Mouse (Mus musculus): ENCODE data around the gene Ccdc163. TPM values are rescaled to one million over a fixed set of nuclear protein-coding genes. Genes with fewer than 3 reads are reported as not detected.

Ccdc163 gene
- polyA plus RNA-seq, 1 experiment from 2014 or later = 16.9 TPM

DNA sequence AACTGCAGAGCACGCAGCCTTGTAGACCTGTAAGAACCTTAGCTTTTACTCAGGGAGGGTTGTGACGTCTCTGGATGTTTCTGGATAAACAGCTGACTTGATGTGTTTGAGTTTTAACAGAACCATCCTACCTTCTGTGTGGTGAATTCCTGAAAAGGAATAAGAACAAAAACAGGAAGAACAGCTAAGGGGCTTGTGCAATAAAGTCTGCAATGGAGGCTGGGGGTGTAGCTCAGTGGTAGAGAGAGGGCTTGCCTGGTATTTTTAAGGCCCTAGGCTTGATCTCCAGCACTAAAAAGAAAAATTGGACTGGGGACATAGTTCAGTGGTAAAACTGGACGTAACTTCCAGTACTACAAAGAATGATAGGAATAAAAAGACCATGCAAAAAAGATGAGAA lies 68.8 kb downstream of the Ccdc163 start:
- Histone ChIP-seq H3K27me3 (replicated peaks; ENCODE audit: control insufficient read depth, insufficient read depth, low read length) (no peaks in the 10 kb centered on the region), H3K4me3 (ENCODE audit: low read depth, low read length) (no peak overlapping the region), H3K9ac (ENCODE audit: low read length) (no peak overlapping the region), H3K4me1 (ENCODE audit: control insufficient read depth, insufficient read depth, low read length) (no peaks in the 10 kb centered on the region), H3K9me3 (replicated peaks; ENCODE audit: control insufficient read depth, low read length) (no peaks in the 10 kb centered on the region), H3K4me2 (ENCODE audit: low read length) (no peak overlapping the region), H3K27ac (ENCODE audit: low read depth, low read length) (no peak overlapping the region), H3K36me3 (ENCODE audit: control insufficient read depth, insufficient read depth, low read length) (no peaks in the 10 kb centered on the region)
- 95% methylated on average over 3 of the region's 3 CpGs for WGBS
- ATAC-seq = no peak
- no peak for DNase-seq (ENCODE audit: low spot score)

DNA sequence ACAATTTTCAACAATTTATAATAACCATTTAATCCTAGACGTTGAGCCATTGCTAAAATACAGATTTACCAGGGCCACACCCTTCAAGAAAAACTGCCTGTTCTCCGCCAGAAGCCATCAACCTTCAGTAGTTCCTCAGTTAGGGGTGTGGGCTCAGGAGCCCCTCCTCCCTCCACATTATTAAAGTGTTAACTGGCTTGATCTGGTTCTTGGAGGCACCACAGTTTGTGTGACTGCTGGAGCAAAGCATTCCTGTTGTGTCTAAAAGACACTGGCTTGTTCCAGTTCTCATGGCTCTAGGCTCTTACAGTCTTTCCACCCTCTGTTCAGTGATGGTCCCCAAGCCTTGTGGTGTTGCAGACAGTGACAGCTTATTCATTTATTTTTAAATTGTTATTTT lies 72.2 kb downstream of the Ccdc163 start:
- WGBS = 79% methylated on average over 2 of the region's 2 CpGs
- no peak overlapping the region for H3K27ac ChIP-seq (ENCODE audit: low read depth, low read length)
- no peak for ATAC-seq

DNA sequence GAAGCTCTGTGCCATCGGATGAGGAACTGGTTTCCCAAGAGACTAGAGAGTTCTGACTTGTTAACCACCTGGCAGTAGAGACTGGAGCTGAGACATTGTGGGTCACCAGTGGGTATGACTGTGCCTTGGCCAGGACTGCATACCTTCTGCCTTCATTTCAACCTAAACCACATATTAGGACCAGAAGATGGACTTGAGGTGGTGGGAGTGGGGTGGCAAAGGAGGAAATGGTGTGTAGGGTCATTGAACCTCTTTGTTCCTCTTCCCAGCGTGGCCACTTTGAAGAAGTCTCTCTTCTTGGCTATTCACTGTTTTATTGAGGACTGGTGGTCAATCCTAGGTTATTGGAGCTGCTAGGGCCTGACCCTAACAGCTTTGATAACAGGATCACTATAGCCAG lies 73.1 kb downstream of the Ccdc163 start:
- Histone ChIP-seq H3K9ac (ENCODE audit: low read length) (no peak overlapping the region), H3K36me3 (ENCODE audit: control insufficient read depth, insufficient read depth, low read length) (no peaks in the 10 kb centered on the region)
- WGBS = 53% methylated on average over 2 of the region's 2 CpGs

More for the DNA sequence above, 72.2 kb downstream of the Ccdc163 start:
- Histone ChIP-seq H3K4me2 (ENCODE audit: low read length) (no peak overlapping the region), H3K9me3 (replicated peaks; ENCODE audit: control insufficient read depth, low read length) (no peaks in the 10 kb centered on the region), H3K4me3 (ENCODE audit: low read depth, low read length) (no peak overlapping the region), H3K27me3 (replicated peaks; ENCODE audit: control insufficient read depth, insufficient read depth, low read length) (no peaks in the 10 kb centered on the region), H3K9ac (ENCODE audit: low read length) (no peak overlapping the region), H3K4me1 (ENCODE audit: control insufficient read depth, insufficient read depth, low read length) (no peaks in the 10 kb centered on the region), H3K36me3 (ENCODE audit: control insufficient read depth, insufficient read depth, low read length) (no peaks in the 10 kb centered on the region)
- no peak for DNase-seq (ENCODE audit: low spot score)

DNA sequence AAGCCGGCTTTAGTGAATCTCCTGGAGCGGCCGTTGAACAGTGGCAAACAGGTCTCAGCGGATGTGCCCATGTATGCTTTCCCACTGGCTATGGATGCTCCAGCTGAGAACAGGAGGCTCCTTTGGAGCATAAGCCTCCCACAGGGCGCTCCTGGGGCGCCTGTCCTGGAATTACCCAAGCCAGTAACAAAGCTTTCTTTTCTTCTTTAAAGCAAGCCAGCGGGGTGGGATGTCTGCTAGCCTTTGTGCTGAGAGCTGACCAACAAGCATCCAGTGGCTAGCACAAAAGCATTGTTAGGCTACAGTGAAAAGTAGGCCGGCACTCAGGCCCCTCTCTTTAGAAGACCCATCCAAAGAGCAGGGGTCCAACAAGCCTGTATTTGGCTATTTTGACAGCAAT lies 73.9 kb downstream of the Ccdc163 start:
- H3K9ac ChIP-seq (ENCODE audit: low read length) = no peak overlapping the region
- no peak overlapping the region for H3K27ac ChIP-seq (ENCODE audit: low read depth, low read length)
- no peaks in the 10 kb centered on the region for H3K27me3 ChIP-seq (replicated peaks; ENCODE audit: control insufficient read depth, insufficient read depth, low read length)
- no peaks in the 10 kb centered on the region for H3K36me3 ChIP-seq (ENCODE audit: control insufficient read depth, insufficient read depth, low read length)
- no peak overlapping the region for H3K4me3 ChIP-seq (ENCODE audit: low read depth, low read length)
- no peaks in the 10 kb centered on the region for H3K9me3 ChIP-seq (replicated peaks; ENCODE audit: control insufficient read depth, low read length)
- H3K4me1 ChIP-seq (ENCODE audit: control insufficient read depth, insufficient read depth, low read length) = no peaks in the 10 kb centered on the region
- DNase-seq (ENCODE audit: low spot score) = no peak
- H3K4me2 ChIP-seq (ENCODE audit: low read length) = no peak overlapping the region
- 8% methylated on average over 8 of the region's 8 CpGs for WGBS
- no peak for ATAC-seq

More for the DNA sequence above, 73.1 kb downstream of the Ccdc163 start:
- no peaks in the 10 kb centered on the region for H3K9me3 ChIP-seq (replicated peaks; ENCODE audit: control insufficient read depth, low read length)
- no peak overlapping the region for H3K4me3 ChIP-seq (ENCODE audit: low read depth, low read length)
- ATAC-seq = no peak
- no peak overlapping the region for H3K4me2 ChIP-seq (ENCODE audit: low read length)
- DNase-seq (ENCODE audit: low spot score) = no peak
- H3K4me1 ChIP-seq (ENCODE audit: control insufficient read depth, insufficient read depth, low read length) = no peaks in the 10 kb centered on the region
- no peak overlapping the region for H3K27ac ChIP-seq (ENCODE audit: low read depth, low read length)
- no peaks in the 10 kb centered on the region for H3K27me3 ChIP-seq (replicated peaks; ENCODE audit: control insufficient read depth, insufficient read depth, low read length)

DNA sequence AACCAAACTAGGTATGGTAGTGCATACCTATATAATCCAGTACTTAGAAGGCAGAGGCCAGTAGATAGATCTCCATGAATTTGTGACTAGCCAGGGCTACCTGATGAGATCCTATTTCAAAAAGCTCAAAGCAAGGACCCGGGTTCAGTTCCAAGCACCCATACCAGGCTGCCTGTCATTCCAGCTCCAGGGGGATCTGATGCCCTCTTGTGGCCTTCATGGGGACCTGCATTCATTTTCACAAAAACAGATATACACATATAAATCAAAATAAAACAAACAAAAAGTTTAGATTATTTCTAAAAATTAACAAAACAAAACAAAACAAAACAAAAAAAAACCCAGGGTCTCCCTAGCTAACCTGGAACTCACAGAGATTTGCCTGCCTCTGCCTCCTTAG lies 78.3 kb downstream of the Ccdc163 start:
- ATAC-seq = no peak
- H3K9ac ChIP-seq (ENCODE audit: low read length) = no peak overlapping the region
- H3K4me1 ChIP-seq (ENCODE audit: control insufficient read depth, insufficient read depth, low read length) = no peaks in the 10 kb centered on the region
- no peaks in the 10 kb centered on the region for H3K27me3 ChIP-seq (replicated peaks; ENCODE audit: control insufficient read depth, insufficient read depth, low read length)
- no peak overlapping the region for H3K4me2 ChIP-seq (ENCODE audit: low read length)
- H3K9me3 ChIP-seq (replicated peaks; ENCODE audit: control insufficient read depth, low read length) = no peaks in the 10 kb centered on the region
- WGBS = 100% methylated on average over 1 of the region's 1 CpGs
- H3K36me3 ChIP-seq (ENCODE audit: control insufficient read depth, insufficient read depth, low read length) = no peaks in the 10 kb centered on the region
- no peak overlapping the region for H3K4me3 ChIP-seq (ENCODE audit: low read depth, low read length)
- no peak for DNase-seq (ENCODE audit: low spot score)
- H3K27ac ChIP-seq (ENCODE audit: low read depth, low read length) = no peak overlapping the region

DNA sequence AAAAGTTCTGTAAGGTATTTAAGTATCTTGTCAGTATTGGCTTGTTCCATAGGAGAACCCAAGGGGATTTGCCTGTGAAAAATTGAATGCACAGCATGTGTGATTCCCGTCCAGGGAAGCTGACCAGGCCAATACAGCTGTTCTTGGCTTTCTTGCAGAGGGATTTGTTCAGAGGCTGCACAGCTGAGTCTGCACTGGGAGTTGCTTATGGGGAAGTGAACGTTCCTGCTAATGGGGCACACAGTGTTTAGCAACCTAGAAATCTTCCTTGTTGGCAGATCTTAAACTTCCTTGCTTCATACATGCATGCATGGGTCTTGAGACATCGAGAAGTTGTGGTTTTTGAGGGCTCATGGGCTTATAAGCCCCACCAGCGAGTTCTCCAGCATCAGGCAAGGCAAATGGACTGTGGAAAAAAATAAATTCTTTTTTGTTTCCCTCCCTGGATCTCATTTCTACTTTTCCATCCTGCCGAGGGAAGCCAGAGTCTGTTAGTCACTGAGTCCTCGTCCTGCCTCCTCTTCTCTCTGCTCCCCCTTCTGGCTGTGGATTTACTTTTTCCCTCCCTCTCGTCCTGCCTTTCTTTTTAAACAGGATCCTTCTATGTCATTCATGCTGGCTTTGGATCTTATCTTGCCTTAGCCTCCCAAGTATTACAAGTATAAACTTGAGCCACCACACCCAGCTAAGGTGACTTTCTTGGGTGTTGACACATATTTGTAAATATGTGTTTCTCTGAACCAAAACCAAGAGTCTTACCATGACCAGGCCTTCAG lies 79.9 kb downstream of the Ccdc163 start:
- no peaks in the 10 kb centered on the region for H3K27me3 ChIP-seq (replicated peaks; ENCODE audit: control insufficient read depth, insufficient read depth, low read length)
- H3K9ac ChIP-seq (ENCODE audit: low read length) = no peak overlapping the region
- H3K4me3 ChIP-seq (ENCODE audit: low read depth, low read length) = no peak overlapping the region
- no peaks in the 10 kb centered on the region for H3K36me3 ChIP-seq (ENCODE audit: control insufficient read depth, insufficient read depth, low read length)
- H3K4me1 ChIP-seq (ENCODE audit: control insufficient read depth, insufficient read depth, low read length) = no peaks in the 10 kb centered on the region
- no peak overlapping the region for H3K27ac ChIP-seq (ENCODE audit: low read depth, low read length)
- ATAC-seq (no peak), DNase-seq (ENCODE audit: low spot score) (no peak)
- no peaks in the 10 kb centered on the region for H3K9me3 ChIP-seq (replicated peaks; ENCODE audit: control insufficient read depth, low read length)
- no peak overlapping the region for H3K4me2 ChIP-seq (ENCODE audit: low read length)
- WGBS = 38% methylated on average over 7 of the region's 7 CpGs

DNA sequence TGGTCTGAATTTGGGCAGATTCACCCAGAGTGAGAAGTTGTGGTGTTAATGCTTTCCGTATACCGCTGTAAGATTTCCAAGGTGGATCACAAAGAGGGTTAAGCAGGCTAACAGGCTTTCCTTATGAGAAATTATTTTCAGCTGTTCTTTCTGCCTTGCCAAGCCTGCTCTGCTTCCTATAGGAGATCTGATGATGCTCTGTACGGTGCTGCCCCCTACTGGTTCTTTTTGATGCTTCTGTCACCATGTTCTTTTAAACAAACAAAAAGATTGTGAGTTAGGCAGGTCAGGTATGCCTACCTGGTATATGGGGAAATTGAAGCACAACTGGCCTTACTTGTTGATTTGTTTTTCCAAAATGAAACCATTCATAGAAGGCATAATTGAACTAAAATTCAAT lies 80.6 kb downstream of the Ccdc163 start:
- Histone ChIP-seq H3K4me1 (ENCODE audit: control insufficient read depth, insufficient read depth, low read length) (no peaks in the 10 kb centered on the region), H3K4me3 (ENCODE audit: low read depth, low read length) (no peak overlapping the region), H3K27me3 (replicated peaks; ENCODE audit: control insufficient read depth, insufficient read depth, low read length) (no peaks in the 10 kb centered on the region), H3K9ac (ENCODE audit: low read length) (no peak overlapping the region), H3K36me3 (ENCODE audit: control insufficient read depth, insufficient read depth, low read length) (no peaks in the 10 kb centered on the region), H3K9me3 (replicated peaks; ENCODE audit: control insufficient read depth, low read length) (no peaks in the 10 kb centered on the region), H3K4me2 (ENCODE audit: low read length) (no peak overlapping the region), H3K27ac (ENCODE audit: low read depth, low read length) (no peak overlapping the region)
- 14% methylated on average over 3 of the region's 3 CpGs for WGBS
- peak; percentile 75 for ATAC-seq
- peak; percentile 94 for DNase-seq (ENCODE audit: low spot score)

DNA sequence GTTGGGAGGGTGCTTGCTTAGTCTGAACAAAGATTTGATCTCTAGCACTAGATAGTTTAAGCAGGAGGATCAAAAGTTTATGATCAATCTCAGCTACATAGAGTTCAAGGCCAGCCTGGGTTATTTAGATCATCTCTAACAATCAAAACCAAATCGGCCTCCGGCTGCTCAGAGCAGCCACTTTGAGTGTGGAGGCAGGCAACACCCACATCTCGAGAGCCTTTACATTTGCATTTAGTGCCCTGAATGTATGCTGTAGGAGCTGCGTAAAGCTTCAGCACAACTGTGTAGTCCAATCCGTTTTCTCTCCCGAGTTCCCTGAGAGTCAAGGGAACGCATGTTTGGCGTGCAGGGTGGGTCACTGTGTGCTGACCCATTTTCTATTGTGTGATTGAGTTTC lies 84.1 kb downstream of the Ccdc163 start:
- WGBS = 93% methylated on average over 8 of the region's 8 CpGs
- Histone ChIP-seq H3K4me3 (ENCODE audit: low read depth, low read length) (no peak overlapping the region), H3K9ac (ENCODE audit: low read length) (no peak overlapping the region), H3K27ac (ENCODE audit: low read depth, low read length) (no peak overlapping the region), H3K4me2 (ENCODE audit: low read length) (no peak overlapping the region), H3K4me1 (ENCODE audit: control insufficient read depth, insufficient read depth, low read length) (no peaks in the 10 kb centered on the region), H3K27me3 (replicated peaks; ENCODE audit: control insufficient read depth, insufficient read depth, low read length) (no peaks in the 10 kb centered on the region), H3K9me3 (replicated peaks; ENCODE audit: control insufficient read depth, low read length) (no peaks in the 10 kb centered on the region), H3K36me3 (ENCODE audit: control insufficient read depth, insufficient read depth, low read length) (no peaks in the 10 kb centered on the region)
- no peak for DNase-seq (ENCODE audit: low spot score)
- ATAC-seq = no peak

DNA sequence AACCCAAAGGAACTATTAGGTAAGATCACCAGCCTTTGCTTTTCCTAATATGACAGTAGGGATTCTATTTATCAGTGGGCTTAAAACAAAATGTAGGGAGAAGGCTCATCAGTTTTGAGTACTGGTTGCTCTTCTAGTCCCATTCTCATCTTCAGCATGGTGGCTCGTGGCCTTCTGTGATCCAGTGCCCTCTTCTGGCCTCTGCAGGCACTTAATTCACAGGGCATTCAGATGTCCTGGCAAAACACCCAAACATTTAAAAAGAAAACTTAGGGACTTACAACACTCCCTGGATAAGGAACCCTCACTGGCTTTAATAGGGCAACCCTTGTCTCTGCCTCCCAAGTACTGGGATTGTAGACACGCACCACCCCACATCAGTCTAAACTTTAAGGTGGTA lies 86.0 kb downstream of the Ccdc163 start:
- 79% methylated on average over 2 of the region's 2 CpGs for WGBS
- Histone ChIP-seq H3K4me1 (ENCODE audit: control insufficient read depth, insufficient read depth, low read length) (no peaks in the 10 kb centered on the region), H3K4me3 (ENCODE audit: low read depth, low read length) (no peak overlapping the region), H3K27ac (ENCODE audit: low read depth, low read length) (no peak overlapping the region), H3K36me3 (ENCODE audit: control insufficient read depth, insufficient read depth, low read length) (no peaks in the 10 kb centered on the region), H3K4me2 (ENCODE audit: low read length) (no peak overlapping the region), H3K9ac (ENCODE audit: low read length) (no peak overlapping the region), H3K27me3 (replicated peaks; ENCODE audit: control insufficient read depth, insufficient read depth, low read length) (no peaks in the 10 kb centered on the region), H3K9me3 (replicated peaks; ENCODE audit: control insufficient read depth, low read length) (no peaks in the 10 kb centered on the region)
- ATAC-seq (no peak), DNase-seq (ENCODE audit: low spot score) (no peak)

All from forebrain, embryonic 14.5 days (tissue).